Mouse (Mus musculus): ENCODE results near the gene Mpig6b.

GRCm38 (mm10) chr17:35063466-35063865, 2.5 kb downstream of the Mpig6b start:
- no peak for TF ChIP-seq CTCF (IDR thresholded peaks at IDR 0.05; ENCODE audit: control insufficient read depth, insufficient read depth, insufficient replicate concordance, low read depth, low read length)
- TF ChIP-seq POLR2A (IDR thresholded peaks at IDR 0.05; ENCODE audit: control insufficient read depth, low read depth, low read length) = no peak
